ENCODE assay signal across 19 mouse cellular contexts in genomic region chr3:122417466-122417865, GRCm38 (mm10).
A peak's percentile ranks its signal among the peaks of the same experiment; 100 is the strongest.
DNase-seq lines count a peak whose midpoint lies in the region; ATAC-seq and TF ChIP-seq lines count a peak whose summit lies in the region.
"Had no signal": no experiment of that assay in that cellular context is flagged by ENCODE, and none has a peak within 500 bp of the region (broad histone marks: within the 10 kb centered on the region; RNA-seq: fewer than 3 reads in every experiment).

No protein-coding gene starts in this region.

- dilution Hi-C loops in CH12.LX (cut with MboI; ENCODE audit: extremely low pct_ligation_motif_present, extremely low pct_unique_long_range_greater_than_20kb, low sequenced_read_pairs), result no loop called here

- H3K9ac ChIP-seq in kidney, embryonic 14.5 days (ENCODE audit: low read depth, low read length), result no peak overlapping the region
- H3K9ac ChIP-seq in CH12.LX (ENCODE audit: insufficient read depth, low read depth), result no peak overlapping the region; the same call in 1 of the 2 replicates
- no peak overlapping the region for H3K9ac ChIP-seq in lung, postnatal 0 days (replicated peaks; ENCODE audit: low read depth)
- H3K9ac ChIP-seq: embryonic facial prominence, embryonic 12.5 days; forebrain, embryonic 15.5 days; hindbrain, embryonic 12.5 days had no signal

- TF ChIP-seq RAD21 in CH12.LX (IDR thresholded peaks at IDR 0.05; ENCODE audit: low read depth, low read length), result no peak

- H3K4me1 ChIP-seq in kidney, adult 2 months (ENCODE audit: control insufficient read depth, insufficient read depth, low read length), result peaks cover 3% of the 10 kb centered on the region; the same call in 1 of the 2 replicates
- H3K4me1 ChIP-seq in kidney, embryonic 14.5 days (ENCODE audit: control insufficient read depth, insufficient read depth, low read length), result peaks cover 38% of the 10 kb centered on the region; the same call in 1 of the 2 replicates
- H3K4me1 ChIP-seq in CH12.LX (ENCODE audit: control insufficient read depth in 1 of 2, insufficient read depth in 2 of 2), result peaks cover 3 to 32% of the 10 kb centered on the region in 2 experiments; a peak in 3 of 4 replicates
- H3K4me1 ChIP-seq in lung, postnatal 0 days (ENCODE audit: insufficient read depth, low read depth, low read length), result no peaks in the 10 kb centered on the region

- ATAC-seq in kidney, embryonic 14.5 days (ENCODE audit: low FRiP score, low TSS enrichment), result no peak
- no peak for ATAC-seq in lung, postnatal 0 days
- ATAC-seq: forebrain, embryonic 15.5 days had no signal

- no peaks in the 10 kb centered on the region for H3K9me3 ChIP-seq in kidney, embryonic 14.5 days (ENCODE audit: control insufficient read depth, low read length)
- H3K9me3 ChIP-seq in CH12.LX (replicated peaks; ENCODE audit: low read length), result no peaks in the 10 kb centered on the region
- H3K9me3 ChIP-seq in lung, postnatal 0 days (ENCODE audit: low read length), result no peaks in the 10 kb centered on the region
- H3K9me3 ChIP-seq: embryonic facial prominence, embryonic 12.5 days; forebrain, embryonic 15.5 days; G1E; heart, embryonic 10.5 days; hindbrain, embryonic 12.5 days had no signal

- no peak for TF ChIP-seq POLR2A in kidney, adult 2 months (IDR thresholded peaks at IDR 0.05; ENCODE audit: low read depth, low read length)
- no peak for TF ChIP-seq POLR2A in CH12.LX (IDR thresholded peaks at IDR 0.05; ENCODE audit: low read depth, low read length)

- intact Hi-C loops in left cerebral cortex, postnatal 36 days (cut with DNase I), result no loop called here

- no peak overlapping the region for H3K4me2 ChIP-seq in kidney, embryonic 14.5 days (replicated peaks; ENCODE audit: low read depth, low read length)
- peak overlapping the region; percentile 49 for H3K4me2 ChIP-seq in CH12.LX (ENCODE audit: insufficient read depth, low read depth, poor library complexity, severe bottlenecking)
- no peak overlapping the region for H3K4me2 ChIP-seq in lung, postnatal 0 days (replicated peaks; ENCODE audit: low read depth, low read length)
- H3K4me2 ChIP-seq: embryonic facial prominence, embryonic 12.5 days; forebrain, embryonic 15.5 days; hindbrain, embryonic 12.5 days had no signal

- H3K79me2 ChIP-seq in CH12.LX (replicated peaks; ENCODE audit: control insufficient read depth, extremely low read depth, insufficient read depth, poor library complexity, severe bottlenecking), result peaks cover 30% of the 10 kb centered on the region

- WGBS in kidney, adult 2 months, result 41% methylated on average over 11 of the region's 11 CpGs
- WGBS in kidney, embryonic 14.5 days, result 23% methylated on average over 11 of the region's 11 CpGs
- 64% methylated on average over 11 of the region's 11 CpGs for WGBS in lung, postnatal 0 days

- no peaks in the 10 kb centered on the region for H3K36me3 ChIP-seq in kidney, adult 2 months (ENCODE audit: control insufficient read depth, insufficient read depth, low read length)
- no peaks in the 10 kb centered on the region for H3K36me3 ChIP-seq in kidney, embryonic 14.5 days (ENCODE audit: control insufficient read depth, insufficient read depth, low read length)
- peaks cover 0 to 6% of the 10 kb centered on the region in 2 experiments for H3K36me3 ChIP-seq in CH12.LX (replicated peaks in 1 of 2; ENCODE audit: control insufficient read depth in 1 of 2, insufficient read depth in 1 of 2, low read length in 1 of 2)
- no peaks in the 10 kb centered on the region for H3K36me3 ChIP-seq in lung, postnatal 0 days (ENCODE audit: insufficient read depth, low read length)
- H3K36me3 ChIP-seq: embryonic facial prominence, embryonic 12.5 days; forebrain, embryonic 15.5 days; G1E; heart, embryonic 10.5 days; hindbrain, embryonic 12.5 days had no signal

- TF ChIP-seq EP300 in CH12.LX (IDR thresholded peaks at IDR 0.05; ENCODE audit: low read length), result no peak
- TF ChIP-seq EP300 in lung, postnatal 0 days (IDR thresholded peaks at IDR 0.05), result no peak

- H3K27ac ChIP-seq in kidney, adult 2 months (ENCODE audit: insufficient read depth, low read depth, low read length), result peak overlapping the region; percentile 53; the same call in 1 of the 2 replicates
- no peak overlapping the region for H3K27ac ChIP-seq in kidney, embryonic 14.5 days (ENCODE audit: low read depth, low read length)
- H3K27ac ChIP-seq in CH12.LX (ENCODE audit: insufficient read depth, low read depth), result no peak overlapping the region
- H3K27ac ChIP-seq in lung, postnatal 0 days (ENCODE audit: low read length), result no peak overlapping the region
- H3K27ac ChIP-seq: embryonic facial prominence, embryonic 12.5 days; forebrain, embryonic 15.5 days; heart, embryonic 10.5 days; hindbrain, embryonic 12.5 days had no signal

- H3K27me3 ChIP-seq in kidney, adult 2 months (replicated peaks; ENCODE audit: control insufficient read depth, insufficient read depth, low read length), result no peaks in the 10 kb centered on the region
- no peaks in the 10 kb centered on the region for H3K27me3 ChIP-seq in kidney, embryonic 14.5 days (ENCODE audit: control insufficient read depth, insufficient read depth, low read length)
- H3K27me3 ChIP-seq in CH12.LX (replicated peaks), result no peaks in the 10 kb centered on the region
- no peaks in the 10 kb centered on the region for H3K27me3 ChIP-seq in lung, postnatal 0 days (replicated peaks; ENCODE audit: insufficient read depth, low read length)

- in situ Hi-C loops in CH12.LX (cut with MboI; ENCODE audit: low pct_ligation_motif_present, low pct_unique_long_range_greater_than_20kb, low sequenced_read_pairs), result no loop called here

- no peak for TF ChIP-seq CTCF in kidney, adult 2 months (conservative IDR thresholded peaks at IDR 0.05; ENCODE audit: insufficient read depth, insufficient read length, low read depth, low read length)
- TF ChIP-seq CTCF in CH12.LX (conservative IDR thresholded peaks at IDR 0.05 in 1 of 2, IDR thresholded peaks at IDR 0.05 in 1 of 2; ENCODE audit: low read depth in 2 of 2, low read length in 2 of 2), result no peak
- TF ChIP-seq CTCF in lung, postnatal 0 days (IDR thresholded peaks at IDR 0.05), result no peak

- DNase-seq in kidney, adult 2 months, result peak; percentile 41
- DNase-seq in CH12.LX (ENCODE audit: extremely low read depth) (no peak), adipocyte (ENCODE audit: low spot score) (peak; percentile 49)
- peak; percentile 15 to 29 for DNase-seq in kidney, postnatal 36 days
- no peak for DNase-seq in left cerebral cortex, postnatal 36 days (ENCODE audit: low spot score in 2 of 2)
- DNase-seq in lung, postnatal 0 days (ENCODE audit: low spot score), result no peak
- DNase-seq: adrenal gland, postnatal 10 days; cerebellum, adult 11 months; cerebellum, adult 9-10 months; cerebellum, postnatal 25 days; heart, adult 18-20 months; heart, postnatal 10 days; heart, postnatal 4 days had no signal

- H3K4me3 ChIP-seq in kidney, adult 2 months (ENCODE audit: insufficient read depth, low read depth, low read length), result no peak overlapping the region
- H3K4me3 ChIP-seq in kidney, embryonic 14.5 days (ENCODE audit: low read length), result no peak overlapping the region
- H3K4me3 ChIP-seq in CH12.LX (replicated peaks in 1 of 3; ENCODE audit: low read depth in 2 of 3, low read length in 2 of 3, poor library complexity in 1 of 3), result no peak overlapping the region
- no peak overlapping the region for H3K4me3 ChIP-seq in lung, postnatal 0 days (ENCODE audit: low read depth, low read length)
- H3K4me3 ChIP-seq: embryonic facial prominence, embryonic 12.5 days; forebrain, embryonic 15.5 days; heart, embryonic 10.5 days; hindbrain, embryonic 12.5 days had no signal

TF ChIP-seq in CH12.LX, 34 proteins besides CTCF, POLR2A, EP300 and RAD21:
- TF ChIP-seq USF1 (IDR thresholded peaks at IDR 0.05; ENCODE audit: low read depth, low read length) (no peak), HCFC1 (IDR thresholded peaks at IDR 0.05; ENCODE audit: low read depth, low read length) (no peak), SMC3 (IDR thresholded peaks at IDR 0.05; ENCODE audit: low read depth, low read length) (no peak), NELFE (IDR thresholded peaks at IDR 0.05; ENCODE audit: low read depth, low read length) (no peak), MAFK (IDR thresholded peaks at IDR 0.05; ENCODE audit: insufficient replicate concordance, low read length) (no peak), ZMIZ1 (IDR thresholded peaks at IDR 0.05; ENCODE audit: low read depth, low read length) (no peak), GABPA (IDR thresholded peaks at IDR 0.05; ENCODE audit: insufficient replicate concordance, low read depth, low read length) (no peak), CHD1 (IDR thresholded peaks at IDR 0.05; ENCODE audit: low read depth, low read length) (no peak)

Comparison
In these comparisons a context has a peak if more than half of its experiments do, and no peak if none do; other contexts are left out.
1. DNase-seq: peak in kidney, adult 2 months (single experiment), adipocyte (single experiment) and kidney, postnatal 36 days (2 of 2); none in CH12.LX (single experiment), left cerebral cortex, postnatal 36 days (0 of 2) and lung, postnatal 0 days (single experiment).